Mouse (Mus musculus) lung, postnatal 0 days (tissue): ENCODE measurements at regions not wholly inside any gene's neighbourhood (a gene's known extent, or its start where the extent isn't known, plus 50 kb on each side); places are given as distances from the start of the nearest gene placed in this dataset.

Experiments used
- CTCF ChIP-seq: IDR thresholded peaks from 2 replicates; pipeline ENCODE4 v1.5.1; 2016; ENCODE audit warnings: antibody characterized with exemption, mild to moderate bottlenecking
- EP300 ChIP-seq: IDR thresholded peaks from 2 replicates; pipeline ENCODE4 v1.6.1; 2016; ENCODE audit warnings: antibody characterized with exemption, mild to moderate bottlenecking, control low read depth

- TF ChIP-seq CTCF (no peak), EP300 (no peak)
Measured at GRCm38 (mm10) chr9:111746151-111746550, 56.0 kb upstream of the Stac start.
